Mouse (Mus musculus) left cerebral cortex, adult 2 months (tissue): ENCODE results near the gene Mpzl3. TPM values are rescaled to one million over a fixed set of nuclear protein-coding genes. Genes with fewer than 3 reads are reported as not detected.

ENCODE experiments used
- DNase-seq, 2 experiments: peaks; one replicate each; pipeline ENCODE4 v3.0.0; 2021 to 2022; ENCODE audit warnings: low spot score in 2 of 2, mixed read lengths in 1 of 2; ENCODE audit errors: extremely low spot score in 1 of 2
- H3K27ac ChIP-seq: fragments of 200-600 bp; 2 replicates; pipeline ENCODE4 v1.8.1; 2022
- H3K4me3 ChIP-seq: fragments of 200-600 bp; 2 replicates; pipeline ENCODE4 v1.8.1; 2022
- CTCF ChIP-seq: fragments of 200-600 bp; IDR thresholded peaks from 2 replicates; pipeline ENCODE4 v1.8.1; 2022; ENCODE audit warnings: antibody characterized with exemption, mild to moderate bottlenecking, moderate library complexity
- intact Hi-C: fragments of 180-260 bp; cut with DNase I; formaldehyde crosslinking; loops from one replicate; pipeline ENCODE4 v1.15.1; 2025
- total RNA-seq, 2 experiments: library from RNA; stranded (reverse); gene quantifications; 2 replicates each; pipeline ENCODE4 v1.2.3; 2021

Mpzl3 gene
- total RNA-seq, 2 experiments from 2014 or later = 3.9 to 5.0 TPM

DNA sequence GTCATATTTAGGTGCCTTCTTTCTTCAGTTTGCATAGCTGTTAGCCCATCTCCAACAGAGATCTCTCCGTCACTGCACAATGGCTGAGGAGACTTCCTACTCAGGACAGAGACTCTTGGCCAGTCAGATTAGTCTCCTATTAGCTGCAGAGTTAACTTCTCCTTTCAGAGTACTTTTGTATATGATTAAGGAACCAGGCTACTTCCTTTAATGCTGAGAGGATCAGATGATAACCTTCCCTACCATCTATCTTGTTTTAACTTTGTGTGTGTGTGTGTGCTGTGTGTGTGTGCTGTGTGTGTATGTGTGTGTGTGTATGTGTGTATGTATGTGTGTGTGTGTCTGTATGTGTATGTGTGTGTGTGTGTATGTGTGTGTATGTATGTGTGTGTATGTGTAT is 5.3 kb upstream of the Mpzl3 start:
- Histone ChIP-seq H3K4me3 (no peak overlapping the region), H3K27ac (no peak overlapping the region)
- intact Hi-C loops = no loop called here
- no peak for TF ChIP-seq CTCF
- no peak for DNase-seq

DNA sequence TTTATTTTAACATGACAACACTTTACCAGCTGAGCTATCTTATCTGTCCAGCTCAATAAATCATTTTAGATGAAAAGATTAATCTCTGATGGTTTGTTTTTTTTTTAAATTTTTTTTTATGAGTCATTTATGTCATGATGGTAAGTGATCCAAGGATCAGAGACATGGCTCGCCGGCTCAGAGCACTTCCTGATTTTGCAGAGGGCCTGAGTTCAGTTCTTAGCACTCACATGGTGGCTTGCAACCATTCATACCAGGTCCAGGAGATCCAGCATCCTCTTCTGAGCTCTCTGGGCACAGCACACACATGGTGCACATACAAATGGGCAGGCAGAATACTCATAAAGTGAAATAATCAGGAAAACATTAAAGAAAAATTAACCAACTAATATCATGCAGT is 4.7 kb upstream of the Mpzl3 start:
- intact Hi-C loops = no loop called here
- H3K4me3 ChIP-seq = no peak overlapping the region
- TF ChIP-seq CTCF = no peak
- H3K27ac ChIP-seq = no peak overlapping the region
- no peak for DNase-seq

GRCm38 (mm10) chr9:45058304-45058940 is 3.4 kb downstream of the Mpzl3 start:
- DNase-seq = no peak
- Histone ChIP-seq H3K27ac (no peak overlapping the region), H3K4me3 (no peak overlapping the region)
- no peak for TF ChIP-seq CTCF
- intact Hi-C loops = no loop called here

DNA sequence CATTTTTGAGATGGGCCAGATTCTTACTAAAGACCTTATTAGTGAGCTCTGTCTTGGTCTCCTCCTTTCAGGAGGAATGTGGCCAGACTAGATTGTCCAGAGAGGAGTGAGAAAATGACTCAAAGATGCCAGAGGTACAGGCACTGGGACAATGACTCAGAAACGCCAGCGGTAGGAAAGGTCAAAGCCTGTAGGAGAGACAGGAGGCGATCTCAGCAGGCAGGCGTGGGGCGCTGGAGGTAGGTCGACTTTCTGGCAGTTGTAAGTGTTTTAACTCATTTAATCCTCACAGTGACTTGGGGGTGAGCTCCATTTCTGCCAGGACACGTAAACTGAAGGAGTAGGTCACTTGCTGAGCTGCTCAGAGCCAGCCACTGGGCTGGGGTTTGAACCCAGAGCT is 5.2 kb downstream of the Mpzl3 start:
- intact Hi-C loops = no loop called here
- DNase-seq = no peak
- no peak overlapping the region for H3K4me3 ChIP-seq
- H3K27ac ChIP-seq = no peak overlapping the region
- TF ChIP-seq CTCF = no peak

- no peak overlapping the region for H3K4me3 ChIP-seq
- no peak for TF ChIP-seq CTCF
- intact Hi-C loops = no loop called here
- DNase-seq = no peak
- no peak overlapping the region for H3K27ac ChIP-seq
Observed at GRCm38 (mm10) chr9:45062677-45063076, 7.7 kb downstream of the Mpzl3 start.

- H3K27ac ChIP-seq = no peak overlapping the region
- intact Hi-C loops = no loop called here
- TF ChIP-seq CTCF = no peak
- DNase-seq = no peak
- H3K4me3 ChIP-seq = no peak overlapping the region
Observed at GRCm38 (mm10) chr9:45064421-45064820, 9.4 kb downstream of the Mpzl3 start.

- TF ChIP-seq CTCF = no peak
- DNase-seq = no peak
- H3K4me3 ChIP-seq = no peak overlapping the region
- no peak overlapping the region for H3K27ac ChIP-seq
- intact Hi-C loops = no loop called here
Observed at GRCm38 (mm10) chr9:45066735-45067134, 11.7 kb downstream of the Mpzl3 start.

- intact Hi-C loops = no loop called here
- no peak overlapping the region for H3K27ac ChIP-seq
- DNase-seq = no peak
- no peak for TF ChIP-seq CTCF
- no peak overlapping the region for H3K4me3 ChIP-seq
Observed at GRCm38 (mm10) chr9:45071800-45072199, 16.8 kb downstream of the Mpzl3 start.

- no peak for DNase-seq
- H3K27ac ChIP-seq = no peak overlapping the region
- intact Hi-C loops = no loop called here
- TF ChIP-seq CTCF = no peak
- no peak overlapping the region for H3K4me3 ChIP-seq
Observed at GRCm38 (mm10) chr9:45077859-45078258, 22.9 kb downstream of the Mpzl3 start.

DNA sequence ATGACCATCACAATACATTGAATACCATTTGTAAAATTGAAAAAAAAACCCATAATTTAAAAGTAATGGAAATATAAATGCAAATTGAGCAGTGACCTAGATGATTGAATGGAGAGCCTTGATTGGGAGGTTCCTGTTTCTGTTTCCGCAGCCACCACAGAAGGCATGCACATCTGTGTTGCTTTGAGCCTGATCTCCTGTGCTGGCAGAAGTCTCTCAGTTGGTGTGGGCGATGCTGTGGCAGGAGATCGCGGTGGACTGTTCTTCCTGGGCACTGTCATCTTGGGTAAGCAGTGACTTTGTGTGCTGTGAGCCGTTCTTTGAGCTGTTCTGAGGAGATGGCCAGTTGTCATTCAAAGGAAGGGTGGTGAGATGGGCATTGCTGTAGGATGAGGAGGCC is 24.0 kb downstream of the Mpzl3 start, which contains the start of gene Jaml:
Jaml (plus strand) TSS at position 173 of the 400 bp plus-strand sequence.
- DNase-seq = no peak
- intact Hi-C loops = no loop called here
- no peak within 1 kb of the TSS for H3K27ac ChIP-seq
- no peak for TF ChIP-seq CTCF
- H3K4me3 ChIP-seq = no peak within 1 kb of the TSS

DNA sequence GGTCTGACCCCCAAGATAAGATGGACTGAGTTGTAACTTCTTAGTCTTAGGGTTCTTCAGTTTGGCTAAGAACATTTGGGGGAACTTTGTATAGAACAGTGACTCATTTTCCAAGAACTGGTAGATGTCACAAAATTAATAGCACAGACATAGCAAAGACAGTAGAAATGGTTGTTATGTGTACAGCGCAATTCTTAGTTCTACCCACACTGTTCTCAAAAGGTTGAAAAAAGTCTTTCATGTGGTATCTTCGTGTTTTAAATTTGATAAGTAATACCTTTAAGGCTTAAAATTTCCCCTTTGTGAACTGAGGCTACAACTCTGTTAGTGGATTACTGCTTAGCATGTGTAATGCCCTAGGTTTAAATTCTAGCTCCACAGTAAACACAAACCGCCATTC is 28.1 kb downstream of the Mpzl3 start:
- no peak for TF ChIP-seq CTCF
- intact Hi-C loops = no loop called here
- Histone ChIP-seq H3K4me3 (no peak overlapping the region), H3K27ac (no peak overlapping the region)
- no peak for DNase-seq

DNA sequence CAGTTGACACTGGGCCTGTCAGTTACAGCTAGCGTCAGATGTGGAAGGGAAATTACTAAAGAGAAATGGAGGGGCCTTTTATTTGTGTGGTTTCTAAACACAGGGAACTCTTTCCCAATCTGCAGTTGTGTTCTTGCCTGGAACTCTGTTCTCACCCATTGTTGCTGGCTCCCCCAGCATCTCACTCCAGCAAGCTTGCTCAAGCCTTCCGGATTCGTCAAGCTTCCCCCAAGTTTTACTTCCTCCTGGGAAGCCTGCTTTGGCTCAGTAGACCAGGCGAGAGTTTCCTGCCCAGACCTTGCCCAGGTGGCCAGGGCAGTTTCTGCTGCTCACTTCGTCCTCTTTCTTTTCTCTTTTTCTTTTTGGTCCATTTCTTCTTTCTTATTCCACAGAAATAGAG is 29.6 kb downstream of the Mpzl3 start:
- TF ChIP-seq CTCF = no peak
- DNase-seq = no peak
- intact Hi-C loops = no loop called here
- H3K4me3 ChIP-seq = no peak overlapping the region
- H3K27ac ChIP-seq = no peak overlapping the region
